Mouse (Mus musculus): Measurements from ENCODE around the gene Dgkd.
"Not testable (repeated sequence)": the region's sequence is repeated elsewhere in the genome, so short reads cannot be mapped to it uniquely, and the experiment has no call there.

DNA sequence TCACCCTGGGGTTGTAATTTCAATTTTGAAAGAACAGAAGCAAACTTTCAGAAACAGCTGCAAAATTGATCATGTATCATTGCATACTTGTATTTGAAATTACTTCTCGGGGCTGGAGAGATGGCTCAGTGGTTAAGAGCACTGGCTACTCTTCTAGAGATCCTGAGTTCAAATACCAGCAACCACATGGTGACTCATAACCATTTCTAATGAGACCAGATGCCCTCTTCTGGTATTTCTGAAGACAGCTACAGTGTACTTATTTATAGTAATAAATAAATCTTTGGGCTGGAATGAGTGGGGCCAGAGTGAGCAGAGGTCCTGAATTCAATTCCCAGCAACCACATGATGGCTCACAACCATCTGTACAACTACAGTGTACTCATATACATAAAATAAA, 25.6 kb upstream of the Dgkd start:
- not testable (repeated sequence) for TF ChIP-seq CTCF (IDR thresholded peaks at IDR 0.05; ENCODE audit: extremely low read depth, insufficient read length, insufficient replicate concordance, low read depth, low read length); POLR2A (IDR thresholded peaks at IDR 0.05; ENCODE audit: low read depth, low read length)

All from small intestine, adult 2 months (tissue).